Mouse (Mus musculus) ES-E14 (cell line): ENCODE measurements around the gene Btn2a2. TPM values are rescaled to one million over a fixed set of nuclear protein-coding genes. Genes with fewer than 3 reads are reported as not detected.

Source experiments
- DNase-seq: peaks from one replicate; pipeline ENCODE4 v3.0.0-alpha.2; 2013; ENCODE audit warnings: low read depth, low spot score
- H3K27ac ChIP-seq: 2 replicates; pipeline ENCODE4 v1.5.1; 2012; ENCODE audit warnings: low read depth, mild to moderate bottlenecking, low read length, moderate library complexity, mixed read lengths; ENCODE audit not compliant: poor library complexity, insufficient read depth, severe bottlenecking
- H3K36me3 ChIP-seq: 2 replicates; pipeline ENCODE4 v1.6.1; 2012; ENCODE audit warnings: mild to moderate bottlenecking, low read length, moderate library complexity, mixed read lengths; ENCODE audit not compliant: control insufficient read depth, poor library complexity, insufficient read depth, severe bottlenecking
- H3K4me1 ChIP-seq, 2 experiments: fragments of 150-350 bp in 1 of 2; sonication (generic) in 1 of 2; 2 replicates each; pipeline ENCODE4 v1.6.1; 2012; ENCODE audit warnings: low read length in 2 of 2, mild to moderate bottlenecking in 1 of 2, mixed read lengths in 1 of 2; ENCODE audit not compliant: control insufficient read depth in 2 of 2, insufficient read depth in 2 of 2, poor library complexity in 1 of 2
- H3K4me3 ChIP-seq, 2 experiments: fragments of 150-350 bp in 1 of 2; sonication (generic) in 1 of 2; 2 replicates each; pipeline ENCODE4 v1.5.1; 2012; ENCODE audit warnings: low read length in 2 of 2, low read depth in 1 of 2, mild to moderate bottlenecking in 1 of 2, mixed read lengths in 1 of 2; ENCODE audit not compliant: insufficient read depth in 1 of 2, poor library complexity in 1 of 2, severe bottlenecking in 1 of 2
- H3K9ac ChIP-seq: 2 replicates; pipeline ENCODE4 v1.6.1; 2012; ENCODE audit warnings: low read depth, mild to moderate bottlenecking, low read length, mixed read lengths; ENCODE audit not compliant: poor library complexity, insufficient read depth, severe bottlenecking
- H3K9me3 ChIP-seq: fragments of 150-350 bp; sonication (generic); 2 replicates; pipeline ENCODE4 v1.6.1; 2012; ENCODE audit warnings: low read depth, mild to moderate bottlenecking, low read length; ENCODE audit not compliant: control insufficient read depth, insufficient read depth
- CHD2 ChIP-seq: IDR thresholded peaks from 2 replicates; pipeline ENCODE4 v1.6.1; 2014; ENCODE audit warnings: mild to moderate bottlenecking, low read depth, low read length, inconsistent platforms
- HCFC1 ChIP-seq: IDR thresholded peaks from 2 replicates; pipeline ENCODE4 v1.6.1; 2012; ENCODE audit warnings: low read length, inconsistent platforms, borderline replicate concordance; ENCODE audit not compliant: insufficient read depth
- MAFK ChIP-seq: IDR thresholded peaks from 2 replicates; pipeline ENCODE4 v1.6.1; 2014; ENCODE audit warnings: mild to moderate bottlenecking, low read depth, low read length, inconsistent platforms; ENCODE audit not compliant: insufficient read depth
- ZC3H11A ChIP-seq: IDR thresholded peaks from 2 replicates; pipeline ENCODE4 v1.6.1; 2012; ENCODE audit warnings: low read depth, mild to moderate bottlenecking, inconsistent platforms, low read length, borderline replicate concordance
- ZNF384 ChIP-seq: IDR thresholded peaks from 2 replicates; pipeline ENCODE4 v1.6.1; 2012; ENCODE audit warnings: low read depth, low read length, inconsistent platforms
- in situ Hi-C, 2 experiments: fragments of 600-800 bp; cut with MboI; formaldehyde crosslinking; loops; one replicate each; pipeline ENCODE4 v1.15.1; 2025; ENCODE audit warnings: low sequenced_read_pairs in 2 of 2, inconsistent platforms in 1 of 2; ENCODE audit not compliant: unreplicated experiment in 2 of 2
- total RNA-seq: library from RNA; depleted of rRNA; stranded (reverse); fragments of 300-350 nt; gene quantifications from 2 replicates; pipeline ENCODE4 v1.2.3, GENCODE M21; 2012

Gene Btn2a2
- total RNA-seq, 1 experiment, result 1.5 TPM

DNA sequence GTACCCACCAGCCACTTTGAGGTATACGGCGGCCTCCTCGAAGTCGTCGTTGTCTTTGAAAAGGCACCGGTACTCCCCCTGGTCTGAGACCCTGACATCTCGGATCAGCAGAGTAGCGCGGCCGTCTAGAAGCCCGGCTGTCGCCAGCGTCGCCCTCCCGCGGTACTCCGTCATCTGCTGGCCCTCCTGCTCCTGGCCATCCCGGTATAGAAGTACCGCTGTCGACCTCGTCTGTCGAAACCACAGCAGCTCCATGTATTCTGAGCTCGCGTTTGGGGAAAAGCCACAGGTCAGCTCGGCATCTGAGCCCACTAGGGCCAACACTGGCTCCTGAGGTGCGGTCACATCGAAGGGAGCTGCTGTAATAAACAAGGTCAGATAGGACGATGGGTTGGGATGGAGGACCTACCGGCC is 24.4 kb downstream of the Btn2a2 start:
- peak overlapping the region; percentile 26 for H3K9ac ChIP-seq
- H3K36me3 ChIP-seq, result no peaks in the 10 kb centered on the region
- peaks cover 2 to 7% of the 10 kb centered on the region in 2 experiments; a peak in 3 of 4 replicates for H3K4me1 ChIP-seq
- H3K9me3 ChIP-seq, result no peaks in the 10 kb centered on the region
- H3K4me3 ChIP-seq, result peak overlapping the region; percentile 49 to 55
- no peak for DNase-seq
- no peak overlapping the region for H3K27ac ChIP-seq
- in situ Hi-C loops, result no loop called here
- TF ChIP-seq HCFC1, result no peak
- no peak for TF ChIP-seq MAFK
- TF ChIP-seq CHD2, result no peak
- no peak for TF ChIP-seq ZNF384

DNA sequence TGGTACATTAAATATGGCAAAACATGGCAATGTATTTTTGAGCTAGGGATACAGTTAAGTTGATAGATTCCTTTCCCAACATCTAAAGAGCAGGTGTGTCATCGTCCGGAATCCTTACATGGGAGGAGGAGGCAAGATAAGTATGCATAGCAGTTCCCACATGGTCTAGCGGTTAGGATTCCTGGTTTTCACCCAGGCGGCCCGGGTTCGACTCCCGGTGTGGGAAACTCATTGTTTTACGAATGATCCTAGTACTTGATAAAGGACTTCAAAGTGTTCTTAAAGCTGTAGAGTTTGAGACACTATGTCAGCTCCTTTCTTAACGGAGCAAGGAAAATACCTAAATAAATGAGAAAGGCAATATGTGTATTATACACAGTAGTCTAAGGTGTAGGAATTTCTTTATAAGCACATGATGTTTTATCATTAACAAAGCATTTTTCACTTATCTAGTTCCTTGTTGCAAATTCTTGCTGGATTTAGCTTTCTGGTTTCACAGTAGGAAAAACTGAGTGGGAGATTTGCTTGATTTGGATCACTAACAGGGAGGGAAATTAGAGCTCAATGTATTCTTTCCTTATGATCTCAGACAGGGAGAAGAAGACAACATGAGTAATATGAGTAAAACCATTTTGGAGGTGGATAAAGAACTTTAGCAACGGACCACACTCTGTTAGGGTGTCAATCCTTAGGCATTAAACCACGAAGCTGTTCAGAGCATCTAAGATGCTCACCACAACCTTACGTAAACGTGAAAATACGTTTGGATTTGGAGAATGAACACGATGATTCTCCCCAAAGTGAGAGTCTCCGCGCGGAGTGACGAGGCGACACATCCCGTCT is 25.1 kb downstream of the Btn2a2 start:
- TF ChIP-seq ZC3H11A, result no peak
- TF ChIP-seq MAFK, result peak; percentile 84
- H3K4me3 ChIP-seq, result peak overlapping the region; percentile 49 to 55
- DNase-seq, result peak; percentile 79
- H3K27ac ChIP-seq, result no peak overlapping the region
- in situ Hi-C loops, result no loop called here
- no peaks in the 10 kb centered on the region for H3K36me3 ChIP-seq
- peaks cover 2 to 11% of the 10 kb centered on the region in 2 experiments; a peak in 3 of 4 replicates for H3K4me1 ChIP-seq
- peak overlapping the region; percentile 26 for H3K9ac ChIP-seq
- no peaks in the 10 kb centered on the region for H3K9me3 ChIP-seq

DNA sequence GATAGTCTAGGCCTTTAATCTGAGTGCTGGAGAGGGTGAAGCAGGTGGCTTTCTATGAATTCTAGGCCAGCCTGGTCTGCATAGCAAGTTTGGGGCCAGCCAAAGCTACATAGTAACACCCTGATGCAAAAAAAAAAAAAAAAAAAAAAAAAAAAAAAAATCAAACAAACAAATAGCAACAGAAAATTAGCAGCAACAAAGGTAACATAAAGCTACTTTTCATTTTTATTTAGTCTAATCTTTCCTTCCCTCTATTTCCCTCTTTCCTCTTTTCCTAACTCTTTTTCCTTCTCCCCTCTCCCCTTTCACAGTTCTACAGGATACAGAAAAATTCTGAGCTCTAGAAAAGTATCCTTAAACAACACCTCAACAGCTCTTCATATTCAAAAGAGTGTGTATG is 26.0 kb downstream of the Btn2a2 start:
- H3K9me3 ChIP-seq, result no peaks in the 10 kb centered on the region
- H3K4me1 ChIP-seq, result peaks cover 2 to 11% of the 10 kb centered on the region in 2 experiments; a peak in 3 of 4 replicates
- H3K9ac ChIP-seq, result no peak overlapping the region
- no peak for DNase-seq
- H3K27ac ChIP-seq, result no peak overlapping the region
- TF ChIP-seq CHD2 (no peak), ZC3H11A (no peak), ZNF384 (no peak), MAFK (no peak)
- H3K4me3 ChIP-seq, result no peak overlapping the region
- H3K36me3 ChIP-seq, result no peaks in the 10 kb centered on the region
- in situ Hi-C loops, result no loop called here

DNA sequence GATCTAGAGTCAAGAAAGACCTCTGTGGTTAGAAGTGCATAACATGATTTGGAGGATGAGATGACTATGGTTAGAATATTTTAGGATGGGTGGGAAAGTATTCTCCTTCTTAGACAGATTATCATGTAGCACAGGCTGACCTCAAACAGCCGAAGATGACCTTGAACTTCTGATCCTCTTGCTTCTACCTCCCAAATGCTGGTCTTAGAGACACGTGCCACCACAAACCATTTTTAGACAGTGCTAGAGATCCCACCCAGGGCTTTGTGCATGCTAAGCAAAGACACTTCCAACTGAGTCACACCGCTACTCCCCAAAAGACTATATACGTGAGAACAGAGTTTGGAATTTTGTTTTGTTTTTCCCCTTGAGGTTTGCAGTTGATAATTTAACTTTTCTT is 26.6 kb downstream of the Btn2a2 start:
- Histone ChIP-seq H3K4me1 (peaks cover 2 to 11% of the 10 kb centered on the region in 2 experiments; a peak in 3 of 4 replicates), H3K4me3 (no peak overlapping the region), H3K36me3 (no peaks in the 10 kb centered on the region), H3K9me3 (no peaks in the 10 kb centered on the region), H3K27ac (no peak overlapping the region), H3K9ac (no peak overlapping the region)
- TF ChIP-seq CHD2 (no peak), MAFK (no peak), ZNF384 (no peak), ZC3H11A (no peak), HCFC1 (no peak)
- in situ Hi-C loops, result no loop called here
- DNase-seq, result no peak
